Mouse (Mus musculus): ENCODE results near the gene Tmem259.

Tmem259 gene

GRCm38 (mm10) chr10:80016511-80016910 lies 32.4 kb upstream of the Tmem259 start, which contains the start of gene Arhgap45:
Gene Arhgap45 (plus strand): TSS chr10:80016653.
- no peak for DNase-seq (ENCODE audit: low spot score in 2 of 2)

DNA sequence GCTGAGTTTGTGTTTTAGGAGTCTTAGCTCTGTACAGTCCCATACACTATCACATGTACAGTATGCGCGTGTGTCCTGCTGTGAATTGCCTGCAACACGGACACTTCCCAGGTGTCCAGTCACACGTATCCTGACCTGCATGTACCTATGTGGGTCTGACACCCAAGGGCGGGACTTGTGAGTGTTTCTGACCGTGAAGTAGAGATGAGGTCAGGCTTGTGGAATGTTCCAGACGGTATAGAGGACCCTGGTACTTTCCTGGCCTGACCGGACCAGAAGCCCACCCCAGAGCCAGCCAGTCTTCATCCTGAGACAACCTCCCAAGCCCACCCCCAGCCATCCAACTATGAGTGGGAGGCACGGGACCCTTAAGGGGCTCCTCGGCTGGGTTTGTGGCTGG lies 31.5 kb upstream of the Tmem259 start:
- DNase-seq (ENCODE audit: low spot score in 2 of 2), result no peak

DNA sequence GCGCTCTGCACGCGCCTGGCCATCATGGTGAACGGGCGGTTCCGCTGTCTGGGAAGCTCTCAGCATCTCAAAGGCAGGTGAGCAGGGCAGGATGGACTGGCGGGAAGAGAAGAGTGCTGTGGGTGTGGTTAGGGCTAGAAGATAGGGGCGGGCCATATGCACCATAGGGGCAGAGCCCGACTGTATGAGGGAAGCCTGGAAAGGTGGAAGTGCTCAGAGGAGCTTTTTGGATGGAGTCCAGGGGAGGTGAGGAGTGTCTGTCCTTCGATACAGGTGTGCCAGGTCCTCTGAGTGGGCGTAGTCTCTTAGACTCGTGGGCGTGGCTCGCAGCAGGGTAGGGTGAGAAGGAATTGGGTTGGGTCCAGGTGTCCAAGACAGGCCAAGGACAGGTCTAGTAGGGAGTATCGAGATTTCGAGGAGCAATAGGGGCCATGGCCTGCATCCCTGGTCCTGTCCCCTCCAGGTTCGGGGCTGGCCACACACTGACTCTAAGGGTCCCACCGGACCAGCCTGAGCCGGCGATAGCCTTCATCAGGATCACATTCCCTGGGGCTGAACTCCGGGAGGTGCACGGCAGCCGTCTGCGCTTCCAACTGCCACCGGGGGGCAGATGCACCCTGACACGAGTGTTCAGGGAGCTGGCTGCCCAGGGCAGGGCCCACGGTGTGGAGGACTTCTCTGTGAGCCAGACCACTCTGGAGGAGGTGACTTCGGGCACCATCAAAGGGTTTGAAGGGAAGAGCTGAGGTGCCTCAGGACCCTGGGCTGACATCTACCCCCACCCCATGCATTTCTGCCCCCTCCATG lies 30.6 kb upstream of the Tmem259 start:
- no peak for DNase-seq (ENCODE audit: low spot score in 2 of 2)

DNA sequence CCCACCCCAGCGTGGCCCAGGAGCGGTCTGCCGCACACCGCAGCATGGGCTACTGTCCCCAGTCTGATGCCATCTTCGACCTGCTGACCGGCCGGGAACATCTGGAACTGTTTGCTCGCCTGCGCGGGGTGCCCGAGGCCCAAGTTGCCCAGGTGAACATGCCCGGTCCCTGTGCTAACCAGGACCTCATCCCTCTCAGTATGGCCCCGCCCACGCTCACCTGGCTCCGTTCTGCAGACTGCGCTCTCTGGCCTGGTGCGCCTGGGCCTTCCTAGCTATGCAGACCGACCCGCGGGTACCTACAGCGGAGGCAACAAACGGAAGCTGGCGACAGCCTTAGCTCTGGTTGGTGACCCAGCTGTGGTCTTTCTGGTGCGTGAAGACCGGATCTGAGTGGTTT lies 29.5 kb upstream of the Tmem259 start:
- DNase-seq (ENCODE audit: low spot score in 2 of 2), result no peak

DNA sequence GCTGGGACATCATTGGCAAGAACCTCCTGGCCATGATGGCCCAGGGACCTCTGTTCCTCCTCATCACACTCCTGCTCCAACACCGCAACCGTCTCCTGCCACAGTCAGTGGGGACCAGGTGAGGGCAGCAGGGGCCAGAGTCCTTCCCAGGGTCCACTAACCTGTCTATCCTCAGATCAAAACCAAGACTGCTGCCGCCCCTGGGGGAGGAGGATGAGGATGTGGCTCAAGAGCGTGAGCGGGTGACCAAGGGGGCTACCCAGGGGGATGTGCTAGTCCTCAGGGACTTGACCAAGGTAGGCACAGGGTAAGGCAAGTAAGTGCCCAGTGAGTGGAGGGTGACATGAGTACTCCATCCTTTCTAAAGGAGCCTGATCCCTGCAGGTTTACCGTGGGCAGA lies 27.6 kb upstream of the Tmem259 start:
- DNase-seq (ENCODE audit: low spot score in 2 of 2), result no peak

DNA sequence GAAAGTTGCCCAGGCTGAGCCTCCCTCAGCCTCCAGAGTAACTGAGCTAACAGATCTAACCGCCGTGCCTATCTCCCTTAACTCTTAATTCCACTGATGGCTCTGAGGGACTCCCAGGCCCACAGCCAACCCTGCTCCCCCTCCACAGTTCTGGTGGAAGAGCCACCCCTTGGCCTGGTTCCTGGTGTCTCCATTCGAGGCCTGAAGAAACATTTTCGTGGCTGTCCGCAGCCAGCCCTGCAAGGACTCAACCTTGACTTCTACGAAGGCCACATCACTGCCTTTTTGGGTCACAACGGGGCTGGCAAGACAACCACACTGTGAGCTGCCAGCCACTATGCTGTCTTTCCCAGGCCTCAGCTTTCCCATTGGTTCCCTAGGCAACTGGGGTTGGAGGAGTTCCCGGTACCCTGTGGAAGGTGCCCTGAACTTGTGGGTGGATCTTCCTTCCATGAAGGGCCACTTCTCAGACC lies 20.1 kb upstream of the Tmem259 start:
- DNase-seq (ENCODE audit: low spot score in 2 of 2), result no peak

GRCm38 (mm10) chr10:80003374-80004232 lies 19.5 kb upstream of the Tmem259 start:
- no peak for DNase-seq (ENCODE audit: low spot score in 2 of 2)

DNA sequence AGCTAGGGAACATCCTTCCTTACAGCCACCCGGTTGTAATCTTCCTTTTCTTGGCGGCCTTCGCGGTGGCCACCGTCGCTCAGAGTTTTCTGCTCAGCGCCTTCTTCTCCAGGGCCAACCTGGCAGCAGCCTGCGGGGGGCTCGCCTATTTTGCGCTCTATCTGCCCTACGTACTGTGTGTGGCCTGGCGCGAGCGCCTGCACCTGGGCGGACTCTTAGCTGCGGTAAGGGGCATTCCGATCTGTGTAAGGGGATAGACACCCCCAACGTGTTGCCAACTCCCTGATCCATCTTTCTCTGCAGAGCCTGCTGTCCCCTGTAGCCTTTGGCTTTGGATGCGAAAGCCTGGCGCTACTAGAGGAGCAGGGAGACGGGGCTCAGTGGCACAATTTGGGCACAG lies 18.7 kb upstream of the Tmem259 start:
- no peak for DNase-seq (ENCODE audit: low spot score in 2 of 2)

DNA sequence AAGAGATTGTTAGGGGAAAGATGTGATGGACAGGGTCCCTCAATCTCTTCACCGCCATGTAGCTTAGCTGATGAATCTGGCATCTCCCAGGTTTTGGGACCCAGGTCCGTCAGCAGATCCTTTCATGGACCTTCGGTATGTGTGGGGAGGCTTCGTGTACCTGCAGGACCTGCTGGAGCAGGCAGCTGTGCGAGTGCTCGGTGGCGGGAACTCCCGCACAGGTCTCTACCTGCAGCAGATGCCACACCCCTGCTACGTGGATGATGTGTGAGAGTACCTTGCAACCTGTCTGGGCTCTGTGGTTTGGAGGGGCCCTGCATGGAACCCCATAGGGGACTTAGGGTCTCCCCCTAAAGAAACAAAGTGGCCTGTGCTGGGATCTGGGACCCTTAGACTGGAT lies 17.8 kb upstream of the Tmem259 start:
- DNase-seq (ENCODE audit: low spot score in 2 of 2), result no peak

DNA sequence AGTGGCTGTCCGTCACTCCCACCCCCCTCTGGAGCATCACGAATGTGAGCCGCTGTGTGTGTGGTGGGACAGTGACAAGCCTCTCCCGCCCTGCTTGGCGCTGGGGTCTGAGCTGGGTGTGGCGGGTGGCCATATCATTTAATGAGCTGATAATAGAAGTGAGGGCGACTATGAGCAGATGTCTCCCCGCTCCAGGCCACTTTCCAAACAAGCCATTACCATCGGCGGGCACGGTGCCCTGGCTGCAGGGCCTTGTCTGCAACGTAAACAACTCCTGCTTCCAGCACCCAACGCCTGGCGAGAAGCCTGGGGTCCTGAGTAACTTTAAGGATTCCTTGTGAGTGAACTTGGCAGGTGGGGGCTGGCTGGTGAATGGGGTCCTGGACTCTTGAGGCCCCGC lies 13.7 kb upstream of the Tmem259 start:
- DNase-seq (ENCODE audit: low spot score in 2 of 2), result no peak

GRCm38 (mm10) chr10:79997034-79997760 lies 13.1 kb upstream of the Tmem259 start:
- peak; percentile 57 to 62 for DNase-seq (ENCODE audit: low spot score in 2 of 2)

GRCm38 (mm10) chr10:79996272-79997033 lies 12.3 kb upstream of the Tmem259 start, which contains the start of gene Abca7:
Gene Abca7 (plus strand): TSS chr10:79996494.
- DNase-seq (ENCODE audit: low spot score in 2 of 2), result peak; percentile 90 to 91

- no peak for DNase-seq (ENCODE audit: low spot score in 2 of 2)
Measured at GRCm38 (mm10) chr10:79995636-79996035, 11.5 kb upstream of the Tmem259 start.

GRCm38 (mm10) chr10:79994397-79995115 lies 10.4 kb upstream of the Tmem259 start:
- no peak for DNase-seq (ENCODE audit: low spot score in 2 of 2)

DNA sequence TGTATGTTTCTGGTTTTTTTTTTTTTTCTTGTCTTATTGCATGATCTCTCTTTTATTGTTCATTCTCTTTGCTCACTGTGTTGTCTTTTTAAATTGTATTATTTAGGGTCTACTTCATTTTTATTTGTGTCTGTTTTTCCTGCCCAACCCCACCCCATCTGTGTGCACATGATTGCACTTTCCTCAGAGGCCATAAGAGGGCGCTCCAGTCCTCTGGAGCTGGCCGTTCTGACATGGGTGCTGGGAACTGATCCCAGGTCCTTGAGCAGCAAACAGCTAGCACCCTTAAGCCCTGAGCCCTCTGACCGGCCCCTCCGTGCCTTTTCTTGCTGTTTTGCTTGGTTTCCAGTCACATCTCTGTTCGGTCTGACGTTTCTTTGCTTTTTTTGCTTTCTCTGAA lies 7.4 kb upstream of the Tmem259 start:
- no peak for DNase-seq (ENCODE audit: low spot score in 2 of 2)

DNA sequence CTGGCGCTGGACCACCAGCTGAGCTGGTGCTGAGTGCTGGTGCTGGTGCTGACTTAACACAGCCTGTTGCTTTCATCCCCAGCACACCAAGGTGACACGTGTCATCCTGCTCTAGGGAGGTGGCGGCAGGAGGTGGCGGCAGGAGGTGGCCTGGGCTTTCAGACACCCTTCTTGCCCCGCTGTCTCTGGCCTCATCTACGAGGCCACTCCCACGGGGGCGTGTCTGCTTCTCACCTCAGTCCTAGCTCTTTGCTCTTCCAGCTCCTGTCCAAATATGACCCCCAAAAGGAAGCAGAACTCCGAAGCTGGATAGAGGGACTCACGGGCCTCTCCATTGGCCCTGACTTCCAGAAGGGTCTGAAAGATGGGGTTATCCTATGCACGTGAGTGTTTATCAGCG lies 7.0 kb upstream of the Tmem259 start:
- no peak for DNase-seq (ENCODE audit: low spot score in 2 of 2)

- no peak for DNase-seq (ENCODE audit: low spot score in 2 of 2)
Measured at GRCm38 (mm10) chr10:79989870-79990269, 5.7 kb upstream of the Tmem259 start.

- DNase-seq (ENCODE audit: low spot score in 2 of 2), result no peak
Measured at GRCm38 (mm10) chr10:79989272-79989786, 5.2 kb upstream of the Tmem259 start.

- no peak for DNase-seq (ENCODE audit: low spot score in 2 of 2)
Measured at GRCm38 (mm10) chr10:79988506-79989271, 4.6 kb upstream of the Tmem259 start, which contains the start of gene Cnn2. Gene Cnn2 (plus strand): TSS chr10:79988584.
